ENCODE assay signal across 35 mouse cellular contexts in the genomic region with DNA sequence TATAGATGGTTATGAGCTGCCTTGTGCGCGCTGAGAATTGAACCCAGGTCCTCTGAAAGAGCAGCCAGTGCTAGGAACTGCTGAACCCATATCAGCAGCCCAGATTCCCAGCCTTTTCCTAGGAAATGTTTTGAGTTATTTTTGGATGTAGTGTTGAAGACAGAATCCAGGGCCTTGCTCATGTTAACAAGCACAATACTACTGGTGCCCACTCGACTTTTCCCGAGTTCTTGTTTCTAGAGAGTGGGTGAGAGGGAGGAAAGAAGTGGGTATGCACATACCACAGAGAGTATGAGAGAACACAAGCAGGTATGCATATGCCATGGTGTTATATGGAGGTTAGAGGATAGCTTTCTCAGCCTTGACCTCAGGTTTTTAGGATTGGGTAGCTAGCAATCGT.
"Had no signal": no experiment of that assay in that cellular context is flagged by ENCODE, and none has a peak within 500 bp of the region (broad histone marks: within the 10 kb centered on the region; RNA-seq: fewer than 3 reads in every experiment).

No protein-coding gene starts in this region.

- H3K27me3 ChIP-seq: heart, embryonic 12.5 days; heart, embryonic 13.5 days; heart, embryonic 15.5 days; hindbrain, embryonic 12.5 days; hindbrain, embryonic 13.5 days; hindbrain, embryonic 15.5 days; intestine, embryonic 15.5 days; kidney, embryonic 15.5 days had no signal

- DNase-seq: heart, postnatal 10 days; heart, postnatal 14 days; heart, postnatal 36 days; heart, postnatal 4 days; kidney, adult 11 months; kidney, adult 18-20 months; kidney, adult 2 months; kidney, adult 8-10 months; kidney, adult 9 months; kidney, postnatal 10 days; kidney, postnatal 14 days; kidney, postnatal 25 days; kidney, postnatal 36 days; kidney, postnatal 4 days; layer of hippocampus, adult 9-11 months; layer of hippocampus, postnatal 36 days had no signal

- H3K4me1 ChIP-seq: heart, embryonic 10.5 days; heart, embryonic 12.5 days; heart, embryonic 13.5 days; heart, embryonic 15.5 days; hindbrain, embryonic 10.5 days; hindbrain, embryonic 12.5 days; hindbrain, embryonic 13.5 days; hindbrain, embryonic 15.5 days; intestine, embryonic 15.5 days; kidney, embryonic 15.5 days had no signal

- H3K4me2 ChIP-seq: heart, embryonic 11.5 days; heart, embryonic 12.5 days; heart, embryonic 13.5 days; heart, embryonic 15.5 days; hindbrain, embryonic 12.5 days; hindbrain, embryonic 13.5 days; hindbrain, embryonic 14.5 days; hindbrain, embryonic 15.5 days; intestine, embryonic 15.5 days; kidney, embryonic 15.5 days had no signal

- H3K4me3 ChIP-seq: heart, embryonic 10.5 days; heart, embryonic 12.5 days; heart, embryonic 13.5 days; heart, embryonic 15.5 days; hindbrain, embryonic 10.5 days; hindbrain, embryonic 12.5 days; hindbrain, embryonic 13.5 days; hindbrain, embryonic 15.5 days; intestine, embryonic 15.5 days; kidney, embryonic 15.5 days; left cerebral cortex, adult 2 months had no signal

- ATAC-seq: hindbrain, embryonic 16.5 days; hindbrain, postnatal 0 days; inflammation-experienced regulatory T-cells, adult 6 months; intestine, embryonic 15.5 days; intestine, embryonic 16.5 days; intestine, postnatal 0 days had no signal

- H3K9ac ChIP-seq: heart, embryonic 12.5 days; heart, embryonic 13.5 days; heart, embryonic 15.5 days; hindbrain, embryonic 12.5 days; hindbrain, embryonic 13.5 days; hindbrain, embryonic 14.5 days; hindbrain, embryonic 15.5 days; intestine, embryonic 15.5 days; kidney, embryonic 15.5 days had no signal

- H3K27ac ChIP-seq: heart, embryonic 10.5 days; heart, embryonic 13.5 days; heart, embryonic 15.5 days; hindbrain, embryonic 10.5 days; hindbrain, embryonic 12.5 days; hindbrain, embryonic 13.5 days; hindbrain, embryonic 14.5 days; hindbrain, embryonic 15.5 days; hindbrain, postnatal 0 days; intestine, embryonic 15.5 days; kidney, embryonic 15.5 days; kidney, postnatal 0 days; left cerebral cortex, adult 2 months had no signal

- H3K9me3 ChIP-seq: heart, embryonic 10.5 days; heart, embryonic 12.5 days; heart, embryonic 13.5 days; heart, embryonic 15.5 days; hindbrain, embryonic 10.5 days; hindbrain, embryonic 12.5 days; hindbrain, embryonic 13.5 days; hindbrain, embryonic 15.5 days; intestine, embryonic 15.5 days; kidney, embryonic 15.5 days had no signal
